Mouse (Mus musculus): ENCODE results near the gene Traf5.

Traf5 gene

DNA sequence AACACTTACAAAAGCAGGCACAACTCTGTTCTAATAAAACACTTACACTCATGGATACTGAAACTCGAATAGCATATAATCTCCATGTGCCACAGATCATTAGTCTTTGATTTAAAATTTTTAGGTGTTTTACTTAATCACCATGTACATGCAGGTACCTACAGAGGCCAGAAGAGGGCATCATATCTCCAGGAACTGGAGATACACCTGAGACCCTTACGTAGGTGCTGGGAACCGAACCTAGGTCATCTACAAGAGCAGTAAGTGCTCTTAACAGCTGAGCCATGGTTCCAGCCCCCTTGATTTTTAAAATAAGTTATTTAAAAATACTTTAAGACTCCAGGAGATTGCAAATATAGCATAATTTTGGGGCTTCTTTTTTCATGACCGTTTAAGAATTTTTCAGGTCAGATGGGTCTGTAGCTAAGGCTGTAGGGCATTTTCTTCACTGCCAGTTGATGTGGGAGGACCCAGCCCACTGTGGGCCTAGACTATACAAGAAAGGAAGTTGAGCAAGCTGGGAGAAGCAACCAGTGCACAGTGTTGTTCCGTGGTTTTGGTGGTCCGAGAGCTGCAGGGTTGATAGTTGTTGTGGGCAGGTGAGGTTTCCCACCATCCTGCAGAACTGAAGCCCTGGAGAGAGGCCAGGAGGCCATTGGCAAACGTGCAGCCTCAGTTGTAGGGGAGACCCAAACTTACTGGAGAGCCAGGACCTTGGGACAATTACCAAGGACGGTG lies 29.0 kb downstream of the Traf5 start:
- no peak for DNase-seq (ENCODE audit: low spot score in 2 of 2)

DNA sequence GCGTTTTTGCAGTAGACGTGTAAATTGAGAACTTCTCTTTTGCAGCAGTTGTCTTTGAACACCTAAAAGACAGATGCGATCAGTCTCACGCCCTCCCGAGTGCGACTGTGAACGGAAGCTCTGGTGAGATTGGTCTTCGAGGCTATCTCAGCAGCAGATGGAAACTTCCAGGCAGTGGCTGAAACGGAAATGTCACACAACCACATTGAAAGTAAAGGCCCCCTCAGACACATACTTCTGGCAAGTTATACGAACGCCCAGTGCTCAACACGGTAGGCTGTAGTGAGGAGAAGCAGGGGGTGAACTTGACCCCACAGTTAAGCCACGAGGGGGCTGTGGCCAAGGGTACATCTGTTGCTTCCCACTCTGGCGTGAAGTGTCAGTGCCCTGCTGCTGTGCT lies 29.7 kb downstream of the Traf5 start:
- no peak for DNase-seq (ENCODE audit: low spot score in 2 of 2)

DNA sequence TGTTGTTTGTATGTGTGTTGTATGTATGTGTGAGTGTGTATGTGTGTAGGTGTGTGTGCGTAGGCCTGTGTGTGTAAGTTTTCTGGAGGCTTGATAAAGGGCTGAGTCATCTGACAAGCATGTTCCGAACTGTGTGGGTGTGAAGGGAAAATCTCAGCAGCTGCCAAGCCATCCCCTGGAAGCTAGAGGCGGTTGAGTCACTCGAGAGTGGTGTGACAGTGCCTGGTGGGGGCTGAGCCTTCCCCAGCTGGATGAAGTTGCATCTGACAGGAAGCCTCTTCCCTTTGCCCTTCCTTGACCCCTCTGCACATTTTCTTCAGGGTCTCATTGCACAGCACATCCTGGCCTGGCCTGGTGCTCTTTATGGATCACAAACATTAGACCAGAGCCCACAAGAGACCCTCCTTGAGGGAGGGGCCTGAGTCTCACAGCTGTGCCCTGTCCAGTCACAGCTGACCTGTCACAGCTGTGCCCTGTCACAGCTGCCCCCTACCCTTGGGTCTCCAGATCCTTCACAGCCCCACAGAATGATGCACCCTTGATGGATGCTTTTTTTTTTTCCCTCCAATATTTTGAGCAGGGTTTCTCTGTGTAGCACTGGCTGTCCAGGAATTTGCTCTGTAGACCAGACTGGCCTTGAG lies 30.6 kb downstream of the Traf5 start:
- peak; percentile 79 to 87 for DNase-seq (ENCODE audit: low spot score in 2 of 2)

DNA sequence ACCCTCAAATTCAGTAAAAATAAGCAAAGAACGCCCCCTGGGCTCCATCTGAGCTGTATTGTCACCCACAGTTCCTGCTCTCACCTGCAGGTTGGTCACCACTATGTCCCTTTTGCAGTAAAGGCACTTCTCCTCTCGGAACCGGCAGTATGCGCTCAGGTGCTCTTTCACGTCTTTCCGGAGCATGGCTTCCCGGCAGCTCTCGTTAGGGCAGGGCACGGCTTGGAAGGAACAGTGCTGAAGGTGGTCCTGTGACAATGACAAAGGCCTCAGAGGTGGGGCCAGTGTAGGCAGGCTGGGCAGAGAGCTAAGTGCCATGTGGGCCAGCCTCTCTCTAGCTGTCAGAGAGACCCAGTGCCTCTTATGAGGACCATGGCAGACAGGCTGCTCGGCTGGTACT lies 33.4 kb downstream of the Traf5 start:
- DNase-seq (ENCODE audit: low spot score in 2 of 2) = no peak

DNA sequence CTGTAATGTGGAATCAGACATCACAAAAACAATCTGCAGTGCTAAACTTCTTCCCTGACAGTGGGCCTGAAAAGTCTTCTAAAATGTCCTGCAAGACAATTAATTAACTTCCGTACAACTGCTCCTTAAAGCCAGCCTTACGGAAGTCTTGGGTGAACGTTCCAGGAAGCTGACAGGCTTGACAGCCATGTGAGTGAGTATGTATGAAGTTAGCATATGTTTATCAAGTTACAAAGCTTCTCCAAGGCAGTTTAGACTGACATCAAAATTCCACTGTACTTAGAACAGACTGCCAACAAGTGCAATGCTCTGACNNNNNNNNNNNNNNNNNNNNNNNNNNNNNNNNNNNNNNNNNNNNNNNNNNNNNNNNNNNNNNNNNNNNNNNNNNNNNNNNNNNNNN lies 38.6 kb downstream of the Traf5 start:
- no peak for DNase-seq (ENCODE audit: low spot score in 2 of 2)

DNA sequence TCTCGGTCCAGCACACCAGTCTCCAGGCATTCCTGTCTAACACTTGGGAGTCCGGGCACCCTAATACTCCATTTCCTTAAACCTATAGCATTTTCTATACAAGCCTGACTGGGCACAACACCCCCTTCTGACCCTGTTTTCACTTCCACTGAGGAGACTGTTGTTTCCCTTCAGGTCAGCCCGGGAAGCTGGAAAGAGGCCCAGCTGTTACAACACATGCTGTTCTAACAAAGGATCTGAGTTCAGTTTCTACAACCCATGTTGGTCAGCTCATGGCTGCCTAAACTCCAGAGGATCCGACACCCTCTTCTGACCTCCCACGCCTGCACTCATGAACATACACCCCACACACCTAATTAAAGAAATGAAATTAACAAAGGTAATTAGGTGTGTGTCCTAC lies 39.4 kb downstream of the Traf5 start:
- no peak for DNase-seq (ENCODE audit: low spot score in 2 of 2)

DNA sequence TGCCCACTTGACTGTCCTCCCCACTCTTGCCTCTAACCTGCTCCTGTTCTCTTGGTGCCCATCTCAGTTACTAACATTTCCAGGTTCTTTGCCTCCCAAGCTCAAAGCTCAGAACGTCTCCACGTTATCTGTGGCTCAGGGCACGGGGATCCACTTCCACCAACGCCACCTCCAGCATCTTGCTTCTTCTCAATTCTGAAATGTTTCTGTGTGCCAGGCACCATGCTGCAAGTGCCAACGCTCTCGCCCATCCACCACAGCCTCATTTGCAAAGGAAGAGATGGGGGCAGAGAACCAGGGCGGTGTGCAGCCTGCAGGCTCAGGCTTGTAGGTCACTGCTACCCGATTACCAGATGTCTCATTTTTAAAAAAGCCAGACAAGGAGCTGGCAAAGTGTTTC lies 39.9 kb downstream of the Traf5 start:
- peak in 1 of 2 experiments; percentile 47 for DNase-seq (ENCODE audit: low spot score in 2 of 2)

DNA sequence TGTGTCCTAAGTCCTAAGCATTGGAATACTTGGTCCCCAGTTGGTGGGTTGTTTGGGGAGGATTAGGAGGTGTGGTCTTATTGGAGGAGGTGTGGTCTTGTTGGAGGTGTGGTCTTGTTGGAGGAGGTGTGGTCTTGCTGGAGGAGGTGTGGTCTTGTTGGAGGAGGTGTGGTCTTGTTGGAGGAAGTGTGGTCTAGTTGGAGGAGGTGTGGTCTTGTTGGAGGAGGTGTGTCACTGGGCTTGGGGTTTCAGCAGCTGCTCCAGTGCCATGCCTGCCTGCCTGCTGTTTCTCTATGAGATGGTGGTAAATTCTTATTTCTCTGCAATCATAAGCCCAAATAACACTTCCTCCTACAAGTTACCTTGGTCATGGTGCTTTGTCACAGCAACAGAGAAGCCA lies 93.3 kb downstream of the Traf5 start:
- no peak for DNase-seq (ENCODE audit: low spot score in 2 of 2)

DNA sequence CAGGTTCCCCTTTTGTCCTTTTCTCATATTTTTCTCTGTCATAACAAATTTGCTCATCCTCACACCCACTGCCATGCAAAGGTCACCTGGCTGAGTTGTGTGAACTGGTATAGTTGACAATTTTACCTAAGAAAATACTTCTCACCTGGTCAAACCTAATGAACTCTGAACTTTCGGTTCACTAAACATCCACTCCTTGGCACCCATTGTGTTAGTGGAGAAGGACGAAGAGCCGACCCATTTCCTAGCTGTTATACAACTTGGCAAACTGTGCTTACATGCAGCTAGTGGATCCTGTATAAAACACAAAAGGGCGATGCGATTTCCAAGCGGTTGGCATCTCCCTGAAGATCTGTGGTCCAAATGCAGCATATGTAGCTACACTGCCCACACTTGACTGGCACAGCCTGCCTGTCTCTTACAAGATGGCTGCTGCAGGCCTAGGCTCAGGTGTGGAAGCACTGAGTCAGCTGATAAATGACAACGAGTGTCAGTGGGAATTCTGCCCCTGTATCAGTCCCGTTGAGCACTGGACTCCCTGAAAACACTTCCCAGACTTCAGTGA lies 95.7 kb downstream of the Traf5 start:
- DNase-seq (ENCODE audit: low spot score in 2 of 2) = no peak

DNA sequence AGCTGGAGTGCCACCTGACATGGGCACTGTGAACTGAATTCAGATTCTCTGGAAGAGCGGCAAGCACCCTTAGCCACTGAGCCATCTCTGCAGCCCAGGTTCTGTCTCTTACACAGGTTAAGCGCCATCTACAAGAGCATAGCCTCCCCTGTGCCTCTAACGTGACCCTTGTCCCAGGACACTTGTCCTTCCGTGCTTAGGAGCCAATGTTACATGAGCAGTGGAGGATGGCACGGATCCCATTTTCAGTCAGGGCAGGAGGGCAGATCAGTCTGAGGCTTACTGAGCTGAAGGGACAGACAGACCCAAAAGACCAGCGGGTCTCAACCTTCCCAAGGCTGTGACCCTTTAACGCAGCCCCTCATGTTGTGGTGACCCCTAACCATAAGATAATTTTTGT lies 96.4 kb downstream of the Traf5 start:
- no peak for DNase-seq (ENCODE audit: low spot score in 2 of 2)

DNA sequence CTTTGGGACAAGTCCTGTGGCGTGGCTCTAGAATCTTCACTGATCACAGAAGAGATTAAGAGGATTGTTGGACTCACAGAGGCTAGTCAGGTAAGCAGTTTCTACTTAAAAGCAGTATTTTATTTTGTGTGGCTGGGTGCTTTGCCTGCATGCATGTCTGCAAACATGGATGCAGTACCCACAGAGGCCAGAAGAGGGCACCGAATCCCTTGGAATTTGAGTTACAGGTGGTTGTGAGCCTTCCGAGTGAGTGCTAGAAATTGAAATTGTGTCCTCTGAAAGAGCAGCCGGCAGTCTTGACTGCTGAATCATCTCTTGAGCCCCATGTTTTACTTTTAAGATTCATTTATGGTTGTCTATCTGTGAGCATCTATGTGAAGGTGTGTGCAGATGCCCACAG lies 96.9 kb downstream of the Traf5 start:
- DNase-seq (ENCODE audit: low spot score in 2 of 2) = peak in 1 of 2 experiments; percentile 27

DNA sequence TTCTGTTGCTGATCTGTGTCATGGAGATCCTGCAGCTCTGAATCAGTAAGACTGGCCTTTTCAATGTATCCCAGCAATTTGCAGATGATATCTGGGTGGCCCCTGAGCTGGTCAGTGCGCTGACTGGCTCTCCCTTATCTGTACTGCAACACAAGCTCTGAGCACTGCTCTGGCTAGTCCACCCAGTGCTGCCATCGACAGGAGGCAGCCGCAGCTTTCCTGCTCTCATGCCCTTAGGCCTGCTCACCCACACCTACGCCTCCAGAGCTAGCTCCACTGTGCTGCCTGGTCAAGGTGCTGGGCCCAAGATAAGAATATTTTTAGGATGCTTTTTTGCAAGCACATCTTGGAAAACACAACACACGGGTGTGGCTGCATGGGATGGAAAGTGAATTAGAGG lies 97.9 kb downstream of the Traf5 start:
- no peak for DNase-seq (ENCODE audit: low spot score in 2 of 2)

DNA sequence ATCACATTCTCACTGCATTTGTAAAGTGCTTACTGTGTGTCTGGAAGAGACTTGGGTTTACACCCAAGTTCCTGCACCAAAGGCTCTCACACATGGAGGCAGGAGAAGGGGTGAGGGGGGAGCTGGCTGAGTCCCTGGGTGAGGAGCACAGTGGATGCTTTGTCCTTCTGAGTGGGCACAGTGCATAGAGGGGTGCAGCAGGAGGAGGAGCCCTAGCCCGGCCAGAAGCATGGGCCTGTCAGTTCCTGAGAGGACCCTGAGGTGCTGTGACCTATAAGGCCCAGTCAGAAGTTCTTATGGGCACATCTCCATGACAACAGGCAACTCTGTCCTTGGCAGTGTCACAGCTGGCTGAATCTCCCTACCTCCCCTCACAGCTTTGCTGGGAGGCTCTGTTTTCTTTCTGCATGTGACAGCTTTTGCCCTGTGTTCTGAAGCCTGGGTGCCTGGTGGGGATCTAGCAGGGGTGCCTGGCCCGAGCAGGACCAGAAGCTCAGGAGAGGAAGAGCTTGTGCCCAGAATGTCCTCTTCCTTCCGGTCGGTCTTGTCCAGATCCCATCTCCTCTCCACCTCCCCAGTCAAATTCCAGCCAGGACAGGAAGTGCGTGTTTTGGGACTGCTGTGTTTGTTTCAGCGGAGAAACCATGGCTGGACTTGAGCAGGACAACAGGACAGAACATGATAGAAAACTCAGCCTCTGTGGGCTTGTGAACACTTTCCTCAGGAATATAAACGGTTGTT lies 100.1 kb downstream of the Traf5 start:
- DNase-seq (ENCODE audit: low spot score in 2 of 2) = no peak

DNA sequence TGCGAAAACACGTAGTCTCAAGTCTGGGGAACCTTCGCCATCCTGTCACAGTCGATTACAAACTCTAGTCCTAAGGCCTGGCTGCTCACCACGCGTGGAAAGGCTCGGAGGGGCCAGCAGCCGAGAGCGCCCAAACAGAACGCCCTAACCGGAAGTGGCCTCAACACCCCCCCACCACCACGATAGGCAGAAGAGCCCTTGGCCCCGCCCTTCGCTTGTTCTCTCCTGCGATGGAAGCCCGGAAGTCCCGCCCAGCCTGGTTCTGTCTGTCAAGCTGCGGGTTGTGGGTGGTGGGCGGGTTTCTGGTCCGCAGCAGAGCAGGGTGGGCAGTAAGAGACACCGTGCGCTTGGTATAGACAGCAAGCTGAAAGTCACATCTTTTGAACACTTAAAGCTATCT lies 102.4 kb downstream of the Traf5 start:
- DNase-seq (ENCODE audit: low spot score in 2 of 2) = peak; percentile 95 to 96

DNA sequence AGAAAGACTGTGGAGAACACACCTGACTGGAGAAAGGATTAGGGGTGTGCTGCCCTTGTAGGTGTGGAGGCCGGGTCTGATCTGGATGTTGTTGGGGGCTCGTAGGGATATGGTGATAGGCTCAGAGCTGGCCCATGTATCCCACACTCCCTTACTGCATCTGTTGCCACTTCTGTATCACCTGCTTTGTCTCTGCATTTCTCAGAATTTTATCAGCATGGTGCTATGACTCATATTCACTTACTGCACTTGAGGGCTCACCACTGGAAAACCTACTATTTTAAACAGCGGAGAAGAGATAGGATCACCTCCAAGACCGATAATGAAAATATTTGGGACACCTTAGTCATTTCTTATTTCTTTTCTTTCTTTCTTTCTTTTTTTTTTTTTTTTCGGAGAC lies 103.3 kb downstream of the Traf5 start:
- DNase-seq (ENCODE audit: low spot score in 2 of 2) = no peak

DNA sequence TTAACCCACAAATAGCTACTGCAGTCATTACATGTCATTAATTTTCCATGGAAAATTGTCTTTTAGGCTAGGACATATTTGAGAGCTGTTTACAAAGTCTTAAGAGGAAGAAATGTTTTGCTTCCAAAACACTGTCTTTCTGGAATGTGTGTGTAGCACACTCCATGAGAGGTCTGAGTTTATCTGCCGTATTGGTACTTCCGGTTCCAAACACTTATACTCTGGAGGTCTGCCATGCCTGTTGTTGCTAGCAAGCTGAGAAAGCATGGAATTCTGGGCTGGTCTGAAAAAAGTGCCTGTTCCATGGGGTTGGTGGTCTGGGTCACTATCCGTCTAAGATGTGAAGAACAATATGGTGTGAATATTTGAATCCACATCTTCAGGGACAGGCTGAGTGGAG lies 103.7 kb downstream of the Traf5 start:
- no peak for DNase-seq (ENCODE audit: low spot score in 2 of 2)

DNA sequence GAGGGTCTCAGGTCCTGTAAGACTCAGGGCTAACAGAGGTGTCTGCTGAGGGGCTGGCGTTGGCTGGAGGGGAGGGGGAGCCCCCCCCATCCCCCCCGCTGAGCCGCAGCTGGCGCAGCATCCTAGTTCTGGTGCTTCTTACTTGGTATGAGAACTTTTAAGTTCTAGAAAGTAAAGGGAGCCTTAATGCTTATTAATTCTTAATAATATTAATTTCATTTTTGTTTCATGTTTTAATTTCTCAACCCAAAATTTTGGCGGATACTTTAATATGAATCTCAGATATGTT lies 104.9 kb downstream of the Traf5 start:
- no peak for DNase-seq (ENCODE audit: low spot score in 2 of 2)

DNA sequence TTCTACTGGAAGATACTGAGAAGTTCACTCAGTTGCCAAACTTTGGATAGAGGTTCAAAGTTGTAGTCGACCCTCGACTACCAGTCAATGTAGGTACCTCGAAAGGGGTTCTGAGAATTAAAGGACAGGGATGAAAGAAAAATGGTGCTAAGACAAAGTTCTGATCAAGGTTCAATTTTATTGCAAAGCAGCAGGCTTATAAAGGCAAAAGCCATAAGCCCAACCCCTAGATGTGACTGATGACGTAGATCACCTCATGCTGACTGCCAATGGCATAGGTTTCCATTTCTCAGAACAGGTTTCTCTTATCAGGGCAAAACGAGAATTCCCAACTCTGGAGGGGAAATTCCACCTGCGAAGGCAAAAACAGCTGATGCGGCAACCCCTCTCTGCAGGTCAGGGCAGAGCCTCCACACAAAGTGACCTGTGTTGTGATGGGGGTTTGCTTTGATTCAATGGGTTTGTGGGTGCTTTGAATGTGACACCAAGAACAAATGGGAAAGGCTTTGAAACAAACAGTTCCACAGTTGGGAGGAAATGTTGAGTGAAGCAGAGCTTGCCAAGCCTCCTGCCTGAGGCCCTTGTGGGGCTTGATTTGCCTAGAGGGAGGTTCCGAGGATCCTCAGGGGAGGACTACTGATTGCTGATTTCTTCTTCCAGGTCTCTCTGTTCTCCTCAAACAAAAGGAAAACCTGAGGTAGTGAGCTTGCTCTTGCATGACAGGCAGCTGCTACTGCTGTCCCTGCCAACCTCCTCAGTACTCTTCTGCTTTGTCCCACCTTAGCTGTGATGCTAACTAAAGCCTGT lies 105.5 kb downstream of the Traf5 start:
- DNase-seq (ENCODE audit: low spot score in 2 of 2) = no peak

DNA sequence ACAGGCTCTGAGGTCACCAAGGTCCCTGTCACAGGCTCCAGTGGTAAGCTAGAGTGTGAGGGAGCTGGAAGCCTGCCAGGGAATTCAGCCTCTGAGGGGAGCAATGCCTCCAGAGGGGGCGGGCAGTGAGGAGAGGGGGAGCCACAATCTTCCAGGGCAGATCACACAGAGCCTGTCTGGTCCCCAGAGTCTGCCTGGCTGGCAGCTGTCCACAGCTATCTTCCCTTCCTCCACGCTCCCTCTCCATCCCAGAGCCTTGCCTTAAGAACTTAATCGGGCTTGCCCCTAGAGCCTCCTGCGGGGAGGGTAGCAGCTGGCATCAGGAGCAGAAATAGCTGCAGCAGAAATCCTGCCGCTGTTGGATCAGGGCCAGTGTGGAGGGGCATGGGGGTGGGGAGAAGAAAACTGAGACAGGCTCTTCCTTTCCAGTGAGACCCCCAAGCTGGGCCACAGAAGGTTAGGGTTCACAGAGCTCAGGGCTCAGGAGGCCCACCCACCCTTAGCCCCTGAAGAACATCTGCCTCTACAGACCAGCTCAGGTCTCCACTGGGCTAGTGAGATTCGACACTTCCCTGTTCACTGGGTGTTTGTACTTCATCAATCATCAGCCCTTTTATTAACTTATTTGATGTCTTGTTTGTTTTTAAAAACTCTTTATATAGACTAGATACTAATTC lies 110.8 kb downstream of the Traf5 start:
- no peak for DNase-seq (ENCODE audit: low spot score in 2 of 2)

DNA sequence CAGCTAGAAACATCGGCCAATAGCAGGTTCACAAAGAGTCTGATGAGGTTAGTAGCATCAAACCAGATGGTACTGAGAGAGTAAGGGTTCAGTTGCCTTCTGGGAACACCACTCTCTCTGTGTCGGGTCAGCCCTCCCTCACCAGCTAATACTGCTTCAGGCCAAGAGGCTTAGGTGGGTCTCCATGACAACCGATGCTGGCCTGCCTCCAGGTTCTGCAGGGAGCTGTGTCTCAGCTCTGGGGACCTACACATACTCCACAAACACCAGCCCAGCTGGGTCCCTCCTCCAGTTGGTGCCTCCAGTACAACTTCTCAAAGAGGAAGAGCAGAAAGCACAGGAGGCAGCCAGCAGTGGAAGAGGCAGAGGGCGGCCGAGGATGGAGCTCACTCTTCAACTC lies 115.2 kb downstream of the Traf5 start, which contains the start of gene Rd3:
Gene Rd3 (plus strand): TSS at position 184 of the 400 bp plus-strand sequence.
- DNase-seq (ENCODE audit: low spot score in 2 of 2) = peak in 1 of 2 experiments; percentile 38
